Mouse (Mus musculus) embryo, embryonic 11 days (tissue): ENCODE results near the gene Aebp1.
A peak's percentile ranks its signal among the peaks of the same experiment; 100 is the strongest.
"Not testable (repeated sequence)": the region's sequence is repeated elsewhere in the genome, so short reads cannot be mapped to it uniquely, and the experiment has no call there.

Source experiments
- DNase-seq: peaks from one replicate; pipeline ENCODE4 v3.0.0-alpha.2; 2015

Aebp1 gene

GRCm38 (mm10) chr11:5856479-5857130 lies 5.1 kb upstream of the Aebp1 start:
- no peak for DNase-seq

- no peak for DNase-seq
These were observed 3.0 kb upstream of the Aebp1 start for GRCm38 (mm10) chr11:5858723-5859122.

GRCm38 (mm10) chr11:5859883-5860550 lies 1.7 kb upstream of the Aebp1 start:
- DNase-seq: no peak

- no peak for DNase-seq
These were observed 1.1 kb upstream of the Aebp1 start for GRCm38 (mm10) chr11:5860639-5861038.

- peak; percentile 41 for DNase-seq
These were observed 803 bp downstream of the Aebp1 start for GRCm38 (mm10) chr11:5862394-5863105.

- no peak for DNase-seq
These were observed 5.4 kb downstream of the Aebp1 start for GRCm38 (mm10) chr11:5867196-5867595.

- DNase-seq: no peak
These were observed 6.6 kb downstream of the Aebp1 start for GRCm38 (mm10) chr11:5868324-5868723.

GRCm38 (mm10) chr11:5869331-5869730 lies 7.6 kb downstream of the Aebp1 start:
- DNase-seq: no peak

GRCm38 (mm10) chr11:5870069-5870468 lies 8.3 kb downstream of the Aebp1 start:
- no peak for DNase-seq

GRCm38 (mm10) chr11:5872707-5873106 lies 11.0 kb downstream of the Aebp1 start:
- no peak for DNase-seq

GRCm38 (mm10) chr11:5873192-5873591 lies 11.4 kb downstream of the Aebp1 start:
- DNase-seq: no peak

- DNase-seq: no peak
These were observed 15.7 kb downstream of the Aebp1 start for GRCm38 (mm10) chr11:5877421-5877820.

- peak; percentile 100 for DNase-seq
These were observed 16.3 kb downstream of the Aebp1 start, which contains the start of gene Pold2 for GRCm38 (mm10) chr11:5877921-5878526. Gene Pold2 (minus strand): TSS chr11:5878292.

GRCm38 (mm10) chr11:5878661-5879060 lies 16.9 kb downstream of the Aebp1 start:
- DNase-seq: no peak

- DNase-seq: peak; percentile 77
These were observed 18.2 kb downstream of the Aebp1 start for GRCm38 (mm10) chr11:5879905-5880304.

- no peak for DNase-seq
These were observed 20.8 kb downstream of the Aebp1 start for GRCm38 (mm10) chr11:5882518-5882917.

GRCm38 (mm10) chr11:5886187-5886586 lies 24.4 kb downstream of the Aebp1 start:
- DNase-seq: peak; percentile 85

- peak; percentile 53 for DNase-seq
These were observed 25.5 kb downstream of the Aebp1 start for GRCm38 (mm10) chr11:5887250-5887649.

- not testable (repeated sequence) for DNase-seq
These were observed 26.8 kb downstream of the Aebp1 start for GRCm38 (mm10) chr11:5888563-5888962.

- peak; percentile 46 for DNase-seq
These were observed 30.4 kb downstream of the Aebp1 start for GRCm38 (mm10) chr11:5892151-5892591.

- peak; percentile 34 for DNase-seq
These were observed 31.1 kb downstream of the Aebp1 start for GRCm38 (mm10) chr11:5892810-5893368.

- no peak for DNase-seq
These were observed 32.1 kb downstream of the Aebp1 start for GRCm38 (mm10) chr11:5893807-5894206.

GRCm38 (mm10) chr11:5897230-5897629 lies 35.5 kb downstream of the Aebp1 start:
- DNase-seq: no peak
